Mouse (Mus musculus): ENCODE results near the gene Rerg. TPM values are rescaled to one million over a fixed set of nuclear protein-coding genes. Genes with fewer than 3 reads are reported as not detected.
A peak's percentile ranks its signal among the peaks of the same experiment; 100 is the strongest.

Rerg gene
- polyA plus RNA-seq, 1 experiment from 2014 or later = 11.6 TPM

DNA sequence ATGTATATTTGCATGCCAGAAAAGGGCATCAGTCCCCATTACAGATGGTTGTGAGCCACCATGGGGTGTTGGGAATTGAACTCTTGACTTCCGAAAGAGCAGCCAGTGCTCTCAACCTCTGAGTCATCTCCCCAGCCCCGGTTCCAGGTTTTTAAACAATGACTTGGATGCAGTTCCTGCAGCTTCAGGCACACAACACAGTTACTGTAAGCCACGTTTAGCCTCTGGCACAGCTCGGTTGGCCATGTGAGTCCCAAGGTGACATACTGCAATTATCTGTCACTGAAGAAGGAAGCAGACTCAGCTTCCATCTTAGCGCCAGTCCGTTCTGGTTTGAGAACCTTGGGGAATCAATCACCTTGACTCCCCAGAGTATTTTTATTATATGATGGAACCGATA is 55.4 kb downstream of the Rerg start:
- Histone ChIP-seq H3K4me3 (ENCODE audit: low read depth, low read length) (no peak overlapping the region), H3K9me3 (ENCODE audit: control insufficient read depth) (no peaks in the 10 kb centered on the region), H3K27ac (ENCODE audit: low read depth, low read length) (no peak overlapping the region), H3K36me3 (ENCODE audit: control insufficient read depth, insufficient read depth) (no peaks in the 10 kb centered on the region), H3K27me3 (replicated peaks; ENCODE audit: control insufficient read depth, insufficient read depth, low read length) (no peaks in the 10 kb centered on the region), H3K4me1 (replicated peaks; ENCODE audit: control insufficient read depth, insufficient read depth, low read length) (peaks cover 2% of the 10 kb centered on the region; the same call in 1 of the 2 replicates), H3K4me2 (replicated peaks; ENCODE audit: low read depth) (no peak overlapping the region), H3K9ac (ENCODE audit: low read depth, low read length) (no peak overlapping the region)
- TF ChIP-seq CTCF (IDR thresholded peaks at IDR 0.05; ENCODE audit: low read depth) = no peak
- no peak for ATAC-seq
- 73% methylated on average over 7 of the region's 7 CpGs for WGBS

DNA sequence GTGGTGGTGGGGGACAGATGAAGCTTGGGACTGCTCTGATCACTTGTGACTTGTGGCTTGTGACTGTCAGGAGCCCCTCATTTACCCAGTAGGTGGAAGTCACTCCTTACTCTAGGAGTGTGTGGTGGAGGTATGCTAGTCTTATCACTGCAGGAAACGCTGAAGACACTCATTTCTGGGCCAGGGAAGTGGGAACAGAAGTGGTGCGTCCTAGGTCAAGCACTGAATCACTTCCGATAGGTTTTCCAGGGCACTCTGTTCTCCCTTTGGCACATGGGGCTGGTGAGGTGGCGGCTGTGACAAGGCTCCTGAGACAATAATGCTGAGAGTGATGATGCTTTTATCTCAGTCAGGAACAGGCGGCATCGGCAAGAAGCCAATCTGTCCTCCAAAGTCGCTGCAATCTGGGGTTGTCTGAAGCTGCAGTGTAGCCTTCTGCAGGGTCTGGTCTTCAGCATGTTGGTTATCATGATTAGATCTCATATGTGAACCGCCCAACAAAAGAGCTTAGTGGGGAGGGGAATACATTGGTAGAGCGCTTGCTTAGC is 59.0 kb downstream of the Rerg start:
- 82% methylated on average over 9 of the region's 9 CpGs for WGBS
- Histone ChIP-seq H3K9me3 (ENCODE audit: control insufficient read depth) (no peaks in the 10 kb centered on the region), H3K4me3 (ENCODE audit: low read depth, low read length) (no peak overlapping the region), H3K27ac (ENCODE audit: low read depth, low read length) (peak overlapping the region; percentile 17; the same call in 1 of the 2 replicates), H3K4me2 (replicated peaks; ENCODE audit: low read depth) (no peak overlapping the region), H3K36me3 (ENCODE audit: control insufficient read depth, insufficient read depth) (no peaks in the 10 kb centered on the region), H3K9ac (ENCODE audit: low read depth, low read length) (no peak overlapping the region), H3K27me3 (replicated peaks; ENCODE audit: control insufficient read depth, insufficient read depth, low read length) (no peaks in the 10 kb centered on the region), H3K4me1 (replicated peaks; ENCODE audit: control insufficient read depth, insufficient read depth, low read length) (0 out of 2 replicates have a peak, but pooled peaks cover 2% of the 10 kb centered on the region)
- ATAC-seq = no peak
- no peak for TF ChIP-seq CTCF (IDR thresholded peaks at IDR 0.05; ENCODE audit: low read depth)

- Histone ChIP-seq H3K4me1 (replicated peaks; ENCODE audit: control insufficient read depth, insufficient read depth, low read length) (0 out of 2 replicates have a peak, but pooled peaks cover 2% of the 10 kb centered on the region), H3K9me3 (ENCODE audit: control insufficient read depth) (no peaks in the 10 kb centered on the region), H3K4me2 (replicated peaks; ENCODE audit: low read depth) (no peak overlapping the region), H3K36me3 (ENCODE audit: control insufficient read depth, insufficient read depth) (no peaks in the 10 kb centered on the region), H3K9ac (ENCODE audit: low read depth, low read length) (no peak overlapping the region), H3K27ac (ENCODE audit: low read depth, low read length) (peak overlapping the region; percentile 17; the same call in 1 of the 2 replicates), H3K4me3 (ENCODE audit: low read depth, low read length) (no peak overlapping the region), H3K27me3 (replicated peaks; ENCODE audit: control insufficient read depth, insufficient read depth, low read length) (no peaks in the 10 kb centered on the region)
- WGBS = 65% methylated on average over 6 of the region's 6 CpGs
- TF ChIP-seq CTCF (IDR thresholded peaks at IDR 0.05; ENCODE audit: low read depth) = no peak
- ATAC-seq = no peak
Measured at GRCm38 (mm10) chr6:137110778-137111174, 59.5 kb downstream of the Rerg start.

DNA sequence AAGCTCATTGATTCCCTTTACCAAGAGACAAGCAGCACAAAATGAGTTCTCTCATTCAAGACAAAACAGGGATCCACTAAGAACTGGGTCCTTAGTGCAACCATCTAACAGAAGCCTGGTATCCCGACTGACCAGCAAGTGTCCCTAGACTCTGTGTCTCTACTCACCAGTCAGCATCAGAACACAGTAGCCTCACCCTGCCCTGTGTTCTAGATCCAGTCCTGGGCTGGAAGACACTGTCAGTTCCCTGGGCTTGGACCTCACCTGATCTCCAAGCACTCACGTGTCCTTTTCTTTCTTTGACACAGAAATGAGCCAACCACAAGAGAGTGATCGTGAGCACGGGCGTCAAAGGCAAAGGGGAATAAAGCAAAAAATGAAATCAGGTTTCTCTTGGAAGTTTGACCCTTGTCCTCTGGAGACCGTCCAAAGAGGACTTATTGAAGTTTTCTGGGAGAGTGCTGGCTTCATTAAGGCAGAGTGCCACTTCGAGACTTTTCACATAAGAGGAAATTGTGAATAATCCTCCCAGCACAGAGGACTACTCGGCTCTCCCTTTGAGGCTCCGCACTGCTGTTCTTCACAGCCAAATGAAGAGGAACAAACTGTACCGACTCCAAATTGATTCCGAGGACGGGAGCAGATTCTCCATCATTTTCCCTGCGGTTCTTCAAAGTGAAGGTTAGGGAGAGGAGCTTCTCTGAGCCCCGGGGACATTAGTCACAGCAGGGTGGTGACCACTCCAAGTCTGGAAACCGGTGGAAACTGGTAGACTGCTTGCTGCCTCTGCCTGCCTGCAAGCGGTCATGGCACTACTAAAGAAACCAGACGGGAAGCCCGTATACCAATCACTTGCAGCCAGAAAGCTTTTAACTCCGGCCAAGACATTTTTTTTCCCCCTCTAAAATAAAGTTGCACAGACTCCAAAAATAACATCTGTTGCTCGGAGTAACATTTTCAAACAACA is 60.2 kb downstream of the Rerg start:
- Histone ChIP-seq H3K27me3 (replicated peaks; ENCODE audit: control insufficient read depth, insufficient read depth, low read length) (no peaks in the 10 kb centered on the region), H3K27ac (ENCODE audit: low read depth, low read length) (peak overlapping the region; percentile 17; the same call in 1 of the 2 replicates), H3K9ac (ENCODE audit: low read depth, low read length) (no peak overlapping the region), H3K36me3 (ENCODE audit: control insufficient read depth, insufficient read depth) (no peaks in the 10 kb centered on the region), H3K4me1 (replicated peaks; ENCODE audit: control insufficient read depth, insufficient read depth, low read length) (0 out of 2 replicates have a peak, but pooled peaks cover 2% of the 10 kb centered on the region), H3K4me3 (ENCODE audit: low read depth, low read length) (no peak overlapping the region), H3K4me2 (replicated peaks; ENCODE audit: low read depth) (peak overlapping the region; percentile 47; the same call in 1 of the 2 replicates), H3K9me3 (ENCODE audit: control insufficient read depth) (no peaks in the 10 kb centered on the region)
- ATAC-seq = no peak
- WGBS = 55% methylated on average over 20 of the region's 20 CpGs
- peak; percentile 22; the same call in 1 of the 2 replicates for TF ChIP-seq CTCF (IDR thresholded peaks at IDR 0.05; ENCODE audit: low read depth)

DNA sequence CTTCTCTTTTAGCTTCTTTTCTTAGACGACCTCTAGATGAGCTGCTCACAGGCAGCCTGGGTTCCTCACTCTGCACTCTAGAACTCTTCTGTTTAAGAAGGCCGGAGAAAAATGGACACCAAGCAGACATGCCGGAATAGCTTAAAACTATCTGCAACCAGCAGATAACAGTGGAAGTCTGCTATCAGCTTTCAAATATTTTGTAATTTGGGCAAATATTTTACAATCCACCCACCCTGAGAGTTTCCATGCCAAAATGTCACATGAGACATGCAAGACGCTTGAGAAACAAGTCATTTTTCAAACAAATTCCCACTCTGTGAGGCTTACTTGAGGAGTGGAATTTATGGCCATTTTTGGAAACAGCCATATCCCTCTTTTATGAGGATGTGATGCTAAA is 65.0 kb downstream of the Rerg start:
- 64% methylated on average over 4 of the region's 4 CpGs for WGBS
- ATAC-seq = no peak
- H3K4me2 ChIP-seq (replicated peaks; ENCODE audit: low read depth) = no peak overlapping the region

DNA sequence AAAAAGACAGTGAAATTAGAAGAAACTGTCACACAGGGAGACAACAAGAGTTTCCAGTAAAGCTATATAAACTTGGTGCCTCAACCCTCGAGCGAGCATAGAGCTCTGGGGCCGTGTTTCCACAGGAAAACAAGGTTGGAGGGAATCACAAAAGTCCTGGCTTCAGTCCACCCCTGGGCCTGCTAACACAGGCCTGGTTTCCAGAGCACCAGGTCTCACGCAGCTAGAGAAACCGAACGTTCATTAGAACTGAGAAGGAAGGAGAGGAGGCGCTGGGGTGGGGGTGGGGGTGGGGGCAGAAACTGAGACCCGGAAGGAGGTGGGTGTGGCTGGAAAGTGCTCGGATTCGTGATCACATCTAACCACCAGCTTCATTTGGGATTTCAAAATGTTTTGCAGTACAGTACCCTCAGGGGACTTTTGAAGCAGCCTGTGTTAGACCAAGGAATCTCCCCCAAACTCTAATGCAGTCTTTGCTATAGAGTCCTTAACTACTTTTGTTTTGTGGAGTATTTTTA is 67.6 kb downstream of the Rerg start:
- no peak overlapping the region for H3K4me2 ChIP-seq (replicated peaks; ENCODE audit: low read depth)
- WGBS = 44% methylated on average over 10 of the region's 10 CpGs
- no peaks in the 10 kb centered on the region for H3K36me3 ChIP-seq (ENCODE audit: control insufficient read depth, insufficient read depth)
- H3K27me3 ChIP-seq (replicated peaks; ENCODE audit: control insufficient read depth, insufficient read depth, low read length) = no peaks in the 10 kb centered on the region
- no peaks in the 10 kb centered on the region for H3K9me3 ChIP-seq (ENCODE audit: control insufficient read depth)
- TF ChIP-seq CTCF (IDR thresholded peaks at IDR 0.05; ENCODE audit: low read depth) = no peak
- H3K4me3 ChIP-seq (ENCODE audit: low read depth, low read length) = no peak overlapping the region
- H3K4me1 ChIP-seq (replicated peaks; ENCODE audit: control insufficient read depth, insufficient read depth, low read length) = no peaks in the 10 kb centered on the region
- no peak overlapping the region for H3K9ac ChIP-seq (ENCODE audit: low read depth, low read length)
- no peak overlapping the region; the same call in 1 of the 2 replicates for H3K27ac ChIP-seq (ENCODE audit: low read depth, low read length)
- ATAC-seq = no peak

More for the DNA sequence above, 65.0 kb downstream of the Rerg start:
- Histone ChIP-seq H3K36me3 (ENCODE audit: control insufficient read depth, insufficient read depth) (no peaks in the 10 kb centered on the region), H3K27me3 (replicated peaks; ENCODE audit: control insufficient read depth, insufficient read depth, low read length) (no peaks in the 10 kb centered on the region), H3K4me1 (replicated peaks; ENCODE audit: control insufficient read depth, insufficient read depth, low read length) (no peaks in the 10 kb centered on the region), H3K4me3 (ENCODE audit: low read depth, low read length) (no peak overlapping the region), H3K27ac (ENCODE audit: low read depth, low read length) (no peak overlapping the region), H3K9ac (ENCODE audit: low read depth, low read length) (no peak overlapping the region), H3K9me3 (ENCODE audit: control insufficient read depth) (no peaks in the 10 kb centered on the region)
- no peak for TF ChIP-seq CTCF (IDR thresholded peaks at IDR 0.05; ENCODE audit: low read depth)

Data from intestine, postnatal 0 days (tissue).